Mouse (Mus musculus) embryonic facial prominence, embryonic 14.5 days (tissue): ENCODE data around the gene Capg. TPM values are rescaled to one million over a fixed set of nuclear protein-coding genes. Genes with fewer than 3 reads are reported as not detected.

Experiments used
- ATAC-seq: fragments of 200-750 bp; cut with Nextera tagmentation; 2 replicates; pipeline ENCODE4 v1.8.0; 2017; ENCODE audit warnings: low read depth, moderate number of reproducible peaks, moderate TSS enrichment
- DNase-seq: peaks from one replicate; pipeline ENCODE4 v3.0.0-alpha.2; 2015; ENCODE audit warnings: low spot score
- H3K27ac ChIP-seq: fragments of 300-500 bp; sonication (generic); replicated peaks from 2 replicates; pipeline ENCODE4 v1.5.1; 2014; ENCODE audit warnings: low read depth, mild to moderate bottlenecking, low read length, moderate library complexity
- H3K27me3 ChIP-seq: fragments of 300-500 bp; sonication (generic); replicated peaks from 2 replicates; pipeline ENCODE4 v1.6.1; 2014; ENCODE audit warnings: low read length; ENCODE audit not compliant: control insufficient read depth, insufficient read depth
- H3K36me3 ChIP-seq: fragments of 300-500 bp; sonication (generic); 2 replicates; pipeline ENCODE4 v1.6.1; 2014; ENCODE audit warnings: low read length, mixed read lengths; ENCODE audit not compliant: control insufficient read depth, insufficient read depth
- H3K4me1 ChIP-seq: fragments of 300-500 bp; sonication (generic); 2 replicates; pipeline ENCODE4 v1.6.1; 2014; ENCODE audit warnings: antibody characterized with exemption, low read length; ENCODE audit not compliant: control insufficient read depth, insufficient read depth
- H3K4me2 ChIP-seq: fragments of 300-500 bp; sonication (generic); 2 replicates; pipeline ENCODE4 v1.6.1; 2014; ENCODE audit warnings: low read depth, mild to moderate bottlenecking, low read length, moderate library complexity, mixed read lengths
- H3K4me3 ChIP-seq: fragments of 300-500 bp; sonication (generic); 2 replicates; pipeline ENCODE4 v1.5.1; 2014; ENCODE audit warnings: low read depth, mild to moderate bottlenecking, low read length
- H3K9ac ChIP-seq: fragments of 300-500 bp; sonication (generic); 2 replicates; pipeline ENCODE4 v1.6.1; 2014; ENCODE audit warnings: low read depth, mild to moderate bottlenecking, low read length, moderate library complexity, mixed read lengths
- H3K9me3 ChIP-seq: fragments of 300-500 bp; sonication (generic); 2 replicates; pipeline ENCODE4 v1.6.1; 2016; ENCODE audit warnings: low read length; ENCODE audit not compliant: control insufficient read depth
- WGBS: fragments of 180-500 bp; shearing (Covaris S2); extraction: QIAGEN DNeasy Blood & Tissue Kit; methylation state at CpG from one replicate; pipeline ENCODE4 v1.1.7; 2014; 5-methylcytosine and 5-hydroxymethylcytosine counted together
- polyA plus RNA-seq: library from polyadenylated mRNA; unstranded; fragments of >200 nt; fragmentation: Nextera tagmentation; extraction: Ambion mirVana; gene quantifications from 2 replicates; pipeline ENCODE4 v1.2.1, GENCODE M21; 2014

Gene Capg
- polyA plus RNA-seq, 1 experiment from 2014 or later = 75.9 TPM

GRCm38 (mm10) chr6:72512386-72513070 lies 31.7 kb upstream of the Capg start:
- Histone ChIP-seq H3K4me3 (peak overlapping the region; percentile 32), H3K4me1 (peaks cover 38% of the 10 kb centered on the region), H3K9me3 (no peaks in the 10 kb centered on the region), H3K27ac (peak overlapping the region; percentile 92), H3K27me3 (no peaks in the 10 kb centered on the region), H3K9ac (peak overlapping the region; percentile 66), H3K4me2 (peak overlapping the region; percentile 66), H3K36me3 (no peaks in the 10 kb centered on the region)
- ATAC-seq (peak; percentile 88), DNase-seq (peak; percentile 89)
- 9% methylated on average over 17 of the region's 33 CpGs for WGBS

- Histone ChIP-seq H3K4me2 (peak overlapping the region; percentile 66), H3K4me1 (peaks cover 38% of the 10 kb centered on the region), H3K27me3 (no peaks in the 10 kb centered on the region), H3K4me3 (peak overlapping the region; percentile 32), H3K36me3 (no peaks in the 10 kb centered on the region), H3K9me3 (no peaks in the 10 kb centered on the region), H3K27ac (peak overlapping the region; percentile 92), H3K9ac (peak overlapping the region; percentile 66)
- 42% methylated on average over 7 of the region's 7 CpGs for WGBS
- peak; percentile 19; the same call in 1 of the 2 replicates for ATAC-seq
- DNase-seq = no peak
These were observed 31.1 kb upstream of the Capg start for GRCm38 (mm10) chr6:72513071-72513440.

- no peak overlapping the region for H3K4me2 ChIP-seq
- no peak overlapping the region for H3K27ac ChIP-seq
- H3K27me3 ChIP-seq = no peaks in the 10 kb centered on the region
- no peak overlapping the region for H3K4me3 ChIP-seq
- H3K4me1 ChIP-seq = peaks cover 33% of the 10 kb centered on the region
- H3K9ac ChIP-seq = no peak overlapping the region
- no peaks in the 10 kb centered on the region for H3K36me3 ChIP-seq
- DNase-seq (no peak), ATAC-seq (no peak)
- no peaks in the 10 kb centered on the region for H3K9me3 ChIP-seq
- WGBS = 92% methylated on average over 6 of the region's 6 CpGs
These were observed 28.5 kb upstream of the Capg start for GRCm38 (mm10) chr6:72515644-72516043.

- ATAC-seq (no peak), DNase-seq (no peak)
- H3K4me2 ChIP-seq = no peak overlapping the region
- WGBS = 70% methylated on average over 1 of the region's 1 CpGs
- H3K4me1 ChIP-seq = peaks cover 15% of the 10 kb centered on the region
- H3K9me3 ChIP-seq = no peaks in the 10 kb centered on the region
- no peak overlapping the region for H3K9ac ChIP-seq
- no peaks in the 10 kb centered on the region for H3K27me3 ChIP-seq
- no peak overlapping the region for H3K27ac ChIP-seq
- H3K36me3 ChIP-seq = no peaks in the 10 kb centered on the region
- no peak overlapping the region for H3K4me3 ChIP-seq
These were observed 25.3 kb upstream of the Capg start for GRCm38 (mm10) chr6:72518842-72519241.

GRCm38 (mm10) chr6:72519303-72519702 lies 24.9 kb upstream of the Capg start:
- ATAC-seq (no peak), DNase-seq (no peak)
- no peak overlapping the region; the same call in 1 of the 2 replicates for H3K27ac ChIP-seq
- H3K4me3 ChIP-seq = no peak overlapping the region
- no peaks in the 10 kb centered on the region for H3K36me3 ChIP-seq
- no peaks in the 10 kb centered on the region for H3K27me3 ChIP-seq
- no peaks in the 10 kb centered on the region for H3K9me3 ChIP-seq
- H3K4me1 ChIP-seq = peaks cover 10% of the 10 kb centered on the region
- H3K9ac ChIP-seq = no peak overlapping the region
- H3K4me2 ChIP-seq = peak overlapping the region; percentile 21; the same call in 1 of the 2 replicates
- 33% methylated on average over 8 of the region's 8 CpGs for WGBS

GRCm38 (mm10) chr6:72519892-72520663 lies 24.1 kb upstream of the Capg start:
- H3K4me1 ChIP-seq = peaks cover 10% of the 10 kb centered on the region
- 16% methylated on average over 10 of the region's 10 CpGs for WGBS
- H3K4me2 ChIP-seq = peak overlapping the region; percentile 21; the same call in 1 of the 2 replicates
- H3K27me3 ChIP-seq = no peaks in the 10 kb centered on the region
- DNase-seq (peak; percentile 83), ATAC-seq (peak; percentile 90)
- peak overlapping the region; percentile 41; the same call in 1 of the 2 replicates for H3K9ac ChIP-seq
- no peak overlapping the region for H3K4me3 ChIP-seq
- no peaks in the 10 kb centered on the region for H3K36me3 ChIP-seq
- H3K9me3 ChIP-seq = no peaks in the 10 kb centered on the region
- peak overlapping the region; percentile 73; the same call in 1 of the 2 replicates for H3K27ac ChIP-seq

- ATAC-seq = no peak
- Histone ChIP-seq H3K36me3 (no peaks in the 10 kb centered on the region), H3K9ac (no peak overlapping the region), H3K4me1 (peaks cover 10% of the 10 kb centered on the region), H3K27me3 (no peaks in the 10 kb centered on the region), H3K9me3 (no peaks in the 10 kb centered on the region), H3K27ac (no peak overlapping the region), H3K4me2 (no peak overlapping the region), H3K4me3 (no peak overlapping the region)
- DNase-seq = no peak
- WGBS = 95% methylated on average over 5 of the region's 5 CpGs
These were observed 23.3 kb upstream of the Capg start for GRCm38 (mm10) chr6:72520904-72521303.

GRCm38 (mm10) chr6:72521607-72522006 lies 22.6 kb upstream of the Capg start, which contains the start of gene Sh2d6:
Sh2d6 (minus strand) TSS chr6:72521707.
- no peaks in the 10 kb centered on the region for H3K9me3 ChIP-seq
- H3K36me3 ChIP-seq = no peaks in the 10 kb centered on the region
- ATAC-seq = no peak
- H3K27ac ChIP-seq = peak within 1 kb of the TSS; percentile 73; the same call in 1 of the 2 replicates
- no peak within 1 kb of the TSS for H3K4me2 ChIP-seq
- no peak within 1 kb of the TSS for H3K9ac ChIP-seq
- H3K27me3 ChIP-seq = no peaks in the 10 kb centered on the region
- H3K4me3 ChIP-seq = no peak within 1 kb of the TSS
- WGBS = 92% methylated on average over 5 of the region's 5 CpGs
- peaks cover 10% of the 10 kb centered on the region for H3K4me1 ChIP-seq
- DNase-seq = no peak
